Mouse (Mus musculus): ENCODE results near the gene Fgfr2. TPM values are rescaled to one million over a fixed set of nuclear protein-coding genes. Genes with fewer than 3 reads are reported as not detected.

Gene Fgfr2
- polyA plus RNA-seq, 1 experiment from 2014 or later, result 24.9 TPM

- H3K9ac ChIP-seq (ENCODE audit: low read depth, low read length), result no peak overlapping the region
- ATAC-seq (replicated peaks; ENCODE audit: insufficient number of reproducible peaks, low FRiP score, low TSS enrichment), result no peak
- WGBS (ENCODE audit: insufficient replicate concordance), result 84% methylated on average over 3 of the region's 3 CpGs
Observed at GRCm38 (mm10) chr7:132296132-132296531, 827.0 kb downstream of the Fgfr2 start.

GRCm38 (mm10) chr7:132287340-132287664, 835.8 kb downstream of the Fgfr2 start:
- 0 out of 2 replicates have a peak, but pooled peaks have one; percentile 5 for ATAC-seq (replicated peaks; ENCODE audit: insufficient number of reproducible peaks, low FRiP score, low TSS enrichment)
- H3K27me3 ChIP-seq (ENCODE audit: control insufficient read depth, insufficient read depth, low read length), result no peaks in the 10 kb centered on the region
- no peaks in the 10 kb centered on the region for H3K9me3 ChIP-seq (replicated peaks; ENCODE audit: control insufficient read depth, low read length)
- H3K9ac ChIP-seq (ENCODE audit: low read depth, low read length), result no peak overlapping the region
- no peak overlapping the region for H3K27ac ChIP-seq (ENCODE audit: low read depth, low read length)
- H3K4me3 ChIP-seq (ENCODE audit: low read depth, low read length), result no peak overlapping the region
- no peak overlapping the region for H3K4me2 ChIP-seq
- peaks cover 17% of the 10 kb centered on the region for H3K4me1 ChIP-seq (ENCODE audit: control insufficient read depth, insufficient read depth, low read length)
- 72% methylated on average over 3 of the region's 3 CpGs for WGBS (ENCODE audit: insufficient replicate concordance)
- H3K36me3 ChIP-seq (ENCODE audit: control insufficient read depth, insufficient read depth, low read length), result no peaks in the 10 kb centered on the region

More at GRCm38 (mm10) chr7:132296132-132296531, 827.0 kb downstream of the Fgfr2 start:
- Histone ChIP-seq H3K4me3 (ENCODE audit: low read depth, low read length) (no peak overlapping the region), H3K27ac (ENCODE audit: low read depth, low read length) (no peak overlapping the region), H3K4me2 (no peak overlapping the region), H3K36me3 (ENCODE audit: control insufficient read depth, insufficient read depth, low read length) (no peaks in the 10 kb centered on the region), H3K9me3 (replicated peaks; ENCODE audit: control insufficient read depth, low read length) (no peaks in the 10 kb centered on the region), H3K4me1 (ENCODE audit: control insufficient read depth, insufficient read depth, low read length) (no peaks in the 10 kb centered on the region), H3K27me3 (ENCODE audit: control insufficient read depth, insufficient read depth, low read length) (no peaks in the 10 kb centered on the region)

DNA sequence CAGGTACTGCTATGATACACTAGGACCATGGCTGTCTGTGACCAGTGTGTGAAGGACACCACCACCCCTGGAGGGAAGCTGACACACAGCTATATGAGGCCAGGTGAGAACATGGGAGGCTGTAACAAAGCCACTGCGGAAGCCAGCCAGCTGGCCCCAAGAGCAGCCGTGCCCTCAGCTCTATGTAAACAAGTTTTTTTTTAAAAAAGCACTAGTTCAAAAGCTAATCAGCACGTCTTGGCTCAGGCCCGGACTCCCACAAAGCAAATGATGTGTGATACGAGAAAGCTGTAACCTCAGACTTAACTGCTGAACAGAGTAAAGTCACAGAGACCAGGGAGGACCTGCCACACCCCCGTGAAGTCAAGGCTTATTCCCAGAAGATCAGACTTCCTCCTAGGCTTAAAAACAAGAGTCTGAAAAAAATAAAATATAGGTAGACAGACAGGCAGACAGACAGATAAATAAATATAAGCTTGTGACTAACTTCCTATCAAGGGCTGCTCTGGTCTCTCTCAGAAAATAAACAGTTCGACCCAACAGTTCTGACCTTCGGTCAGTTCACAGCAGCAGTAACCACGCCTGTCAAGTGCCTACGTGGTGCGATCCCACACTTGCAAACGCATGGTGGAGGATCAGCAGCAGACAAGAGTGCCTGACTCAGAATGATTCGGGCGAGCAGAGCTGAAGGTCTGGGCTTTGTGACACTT, 836.4 kb downstream of the Fgfr2 start:
- ATAC-seq (replicated peaks; ENCODE audit: insufficient number of reproducible peaks, low FRiP score, low TSS enrichment), result peak; percentile 20; the same call in 1 of the 2 replicates
- no peak overlapping the region for H3K4me2 ChIP-seq
- H3K27ac ChIP-seq (ENCODE audit: low read depth, low read length), result no peak overlapping the region
- no peak overlapping the region for H3K9ac ChIP-seq (ENCODE audit: low read depth, low read length)
- H3K27me3 ChIP-seq (ENCODE audit: control insufficient read depth, insufficient read depth, low read length), result no peaks in the 10 kb centered on the region
- 20% methylated on average over 14 of the region's 14 CpGs for WGBS (ENCODE audit: insufficient replicate concordance)
- peaks cover 17% of the 10 kb centered on the region for H3K4me1 ChIP-seq (ENCODE audit: control insufficient read depth, insufficient read depth, low read length)
- H3K36me3 ChIP-seq (ENCODE audit: control insufficient read depth, insufficient read depth, low read length), result no peaks in the 10 kb centered on the region
- H3K4me3 ChIP-seq (ENCODE audit: low read depth, low read length), result no peak overlapping the region
- no peaks in the 10 kb centered on the region for H3K9me3 ChIP-seq (replicated peaks; ENCODE audit: control insufficient read depth, low read length)

- H3K4me3 ChIP-seq (ENCODE audit: low read depth, low read length), result no peak overlapping the region
- H3K9me3 ChIP-seq (replicated peaks; ENCODE audit: control insufficient read depth, low read length), result no peaks in the 10 kb centered on the region
- H3K27me3 ChIP-seq (ENCODE audit: control insufficient read depth, insufficient read depth, low read length), result 0 out of 2 replicates have a peak, but pooled peaks cover 2% of the 10 kb centered on the region
- H3K27ac ChIP-seq (ENCODE audit: low read depth, low read length), result no peak overlapping the region
- H3K9ac ChIP-seq (ENCODE audit: low read depth, low read length), result no peak overlapping the region
- 17% methylated on average over 1 of the region's 1 CpGs for WGBS (ENCODE audit: insufficient replicate concordance)
- H3K4me2 ChIP-seq, result no peak overlapping the region
- no peak for ATAC-seq (replicated peaks; ENCODE audit: insufficient number of reproducible peaks, low FRiP score, low TSS enrichment)
- H3K36me3 ChIP-seq (ENCODE audit: control insufficient read depth, insufficient read depth, low read length), result no peaks in the 10 kb centered on the region
- peaks cover 17% of the 10 kb centered on the region for H3K4me1 ChIP-seq (ENCODE audit: control insufficient read depth, insufficient read depth, low read length)
Observed at GRCm38 (mm10) chr7:132284795-132285194, 838.4 kb downstream of the Fgfr2 start.

GRCm38 (mm10) chr7:132284048-132284737, 839.0 kb downstream of the Fgfr2 start:
- no peak for ATAC-seq (replicated peaks; ENCODE audit: insufficient number of reproducible peaks, low FRiP score, low TSS enrichment)
- H3K27me3 ChIP-seq (ENCODE audit: control insufficient read depth, insufficient read depth, low read length), result 0 out of 2 replicates have a peak, but pooled peaks cover 2% of the 10 kb centered on the region
- no peaks in the 10 kb centered on the region for H3K36me3 ChIP-seq (ENCODE audit: control insufficient read depth, insufficient read depth, low read length)
- peaks cover 17% of the 10 kb centered on the region for H3K4me1 ChIP-seq (ENCODE audit: control insufficient read depth, insufficient read depth, low read length)
- H3K27ac ChIP-seq (ENCODE audit: low read depth, low read length), result no peak overlapping the region
- H3K9ac ChIP-seq (ENCODE audit: low read depth, low read length), result no peak overlapping the region
- H3K9me3 ChIP-seq (replicated peaks; ENCODE audit: control insufficient read depth, low read length), result no peaks in the 10 kb centered on the region
- no peak overlapping the region for H3K4me3 ChIP-seq (ENCODE audit: low read depth, low read length)
- 72% methylated on average over 7 of the region's 7 CpGs for WGBS (ENCODE audit: insufficient replicate concordance)
- H3K4me2 ChIP-seq, result no peak overlapping the region

GRCm38 (mm10) chr7:132282576-132282975, 840.6 kb downstream of the Fgfr2 start:
- Histone ChIP-seq H3K27me3 (ENCODE audit: control insufficient read depth, insufficient read depth, low read length) (0 out of 2 replicates have a peak, but pooled peaks cover 2% of the 10 kb centered on the region), H3K4me1 (ENCODE audit: control insufficient read depth, insufficient read depth, low read length) (peaks cover 23% of the 10 kb centered on the region), H3K9me3 (replicated peaks; ENCODE audit: control insufficient read depth, low read length) (no peaks in the 10 kb centered on the region), H3K36me3 (ENCODE audit: control insufficient read depth, insufficient read depth, low read length) (no peaks in the 10 kb centered on the region), H3K4me2 (no peak overlapping the region), H3K9ac (ENCODE audit: low read depth, low read length) (no peak overlapping the region), H3K4me3 (ENCODE audit: low read depth, low read length) (no peak overlapping the region), H3K27ac (ENCODE audit: low read depth, low read length) (no peak overlapping the region)
- WGBS (ENCODE audit: insufficient replicate concordance), result 73% methylated on average over 2 of the region's 2 CpGs
- no peak for ATAC-seq (replicated peaks; ENCODE audit: insufficient number of reproducible peaks, low FRiP score, low TSS enrichment)

- Histone ChIP-seq H3K36me3 (ENCODE audit: control insufficient read depth, insufficient read depth, low read length) (no peaks in the 10 kb centered on the region), H3K4me3 (ENCODE audit: low read depth, low read length) (no peak overlapping the region), H3K9me3 (replicated peaks; ENCODE audit: control insufficient read depth, low read length) (no peaks in the 10 kb centered on the region), H3K9ac (ENCODE audit: low read depth, low read length) (no peak overlapping the region), H3K27ac (ENCODE audit: low read depth, low read length) (no peak overlapping the region), H3K4me2 (no peak overlapping the region), H3K4me1 (ENCODE audit: control insufficient read depth, insufficient read depth, low read length) (peaks cover 19% of the 10 kb centered on the region), H3K27me3 (ENCODE audit: control insufficient read depth, insufficient read depth, low read length) (0 out of 2 replicates have a peak, but pooled peaks cover 2% of the 10 kb centered on the region)
- WGBS (ENCODE audit: insufficient replicate concordance), result 78% methylated on average over 3 of the region's 3 CpGs
- no peak for ATAC-seq (replicated peaks; ENCODE audit: insufficient number of reproducible peaks, low FRiP score, low TSS enrichment)
Observed at GRCm38 (mm10) chr7:132282161-132282560, 841.0 kb downstream of the Fgfr2 start.

DNA sequence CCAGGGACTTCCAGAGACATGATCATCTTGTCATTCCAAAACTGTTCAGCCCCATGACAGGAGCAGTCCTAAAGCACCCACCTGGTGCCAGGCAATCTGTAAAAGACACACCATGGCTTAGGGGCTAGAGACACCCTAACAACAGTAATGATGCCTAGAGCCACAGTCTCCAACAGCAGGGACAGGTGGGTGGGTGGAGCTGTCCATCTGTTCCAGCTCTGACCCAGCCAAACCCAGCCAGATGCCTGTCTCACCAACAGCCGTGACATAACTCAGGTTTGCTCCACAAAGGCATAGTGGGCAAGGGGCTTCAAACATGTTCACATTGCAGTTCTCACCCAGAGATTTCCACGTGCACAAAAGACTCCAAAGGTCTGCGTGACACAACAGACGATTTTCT, 841.4 kb downstream of the Fgfr2 start:
- Histone ChIP-seq H3K27me3 (ENCODE audit: control insufficient read depth, insufficient read depth, low read length) (0 out of 2 replicates have a peak, but pooled peaks cover 2% of the 10 kb centered on the region), H3K9me3 (replicated peaks; ENCODE audit: control insufficient read depth, low read length) (no peaks in the 10 kb centered on the region), H3K27ac (ENCODE audit: low read depth, low read length) (no peak overlapping the region), H3K4me2 (no peak overlapping the region), H3K4me1 (ENCODE audit: control insufficient read depth, insufficient read depth, low read length) (peaks cover 17% of the 10 kb centered on the region), H3K9ac (ENCODE audit: low read depth, low read length) (no peak overlapping the region), H3K4me3 (ENCODE audit: low read depth, low read length) (no peak overlapping the region), H3K36me3 (ENCODE audit: control insufficient read depth, insufficient read depth, low read length) (no peaks in the 10 kb centered on the region)
- no peak for ATAC-seq (replicated peaks; ENCODE audit: insufficient number of reproducible peaks, low FRiP score, low TSS enrichment)
- WGBS (ENCODE audit: insufficient replicate concordance), result 71% methylated on average over 4 of the region's 4 CpGs

All from heart, embryonic 11.5 days (tissue).